Mouse (Mus musculus): ENCODE data around the gene Gm11111. TPM values are rescaled to one million over a fixed set of nuclear protein-coding genes. Genes with fewer than 3 reads are reported as not detected.
A peak's percentile ranks its signal among the peaks of the same experiment; 100 is the strongest.
"Not testable (repeated sequence)": the region's sequence is repeated elsewhere in the genome, so short reads cannot be mapped to it uniquely, and the experiment has no call there.

Gm11111 gene
- polyA plus RNA-seq, 1 experiment from 2014 or later, result not detected

GRCm38 (mm10) chr5:98563801-98564200 is 11.3 kb downstream of the Gm11111 start:
- H3K27me3 ChIP-seq, result no peaks in the 10 kb centered on the region
- H3K4me1 ChIP-seq, result peaks cover 5% of the 10 kb centered on the region; the same call in 1 of the 2 replicates
- no peak overlapping the region for H3K4me3 ChIP-seq
- no peak for ATAC-seq (ENCODE audit: low FRiP score, low read depth)
- no peak overlapping the region for H3K9ac ChIP-seq
- WGBS, result 63% methylated on average over 9 of the region's 9 CpGs
- H3K36me3 ChIP-seq, result no peaks in the 10 kb centered on the region
- no peak overlapping the region for H3K4me2 ChIP-seq (replicated peaks)
- no peak overlapping the region for H3K27ac ChIP-seq
- no peaks in the 10 kb centered on the region for H3K9me3 ChIP-seq

DNA sequence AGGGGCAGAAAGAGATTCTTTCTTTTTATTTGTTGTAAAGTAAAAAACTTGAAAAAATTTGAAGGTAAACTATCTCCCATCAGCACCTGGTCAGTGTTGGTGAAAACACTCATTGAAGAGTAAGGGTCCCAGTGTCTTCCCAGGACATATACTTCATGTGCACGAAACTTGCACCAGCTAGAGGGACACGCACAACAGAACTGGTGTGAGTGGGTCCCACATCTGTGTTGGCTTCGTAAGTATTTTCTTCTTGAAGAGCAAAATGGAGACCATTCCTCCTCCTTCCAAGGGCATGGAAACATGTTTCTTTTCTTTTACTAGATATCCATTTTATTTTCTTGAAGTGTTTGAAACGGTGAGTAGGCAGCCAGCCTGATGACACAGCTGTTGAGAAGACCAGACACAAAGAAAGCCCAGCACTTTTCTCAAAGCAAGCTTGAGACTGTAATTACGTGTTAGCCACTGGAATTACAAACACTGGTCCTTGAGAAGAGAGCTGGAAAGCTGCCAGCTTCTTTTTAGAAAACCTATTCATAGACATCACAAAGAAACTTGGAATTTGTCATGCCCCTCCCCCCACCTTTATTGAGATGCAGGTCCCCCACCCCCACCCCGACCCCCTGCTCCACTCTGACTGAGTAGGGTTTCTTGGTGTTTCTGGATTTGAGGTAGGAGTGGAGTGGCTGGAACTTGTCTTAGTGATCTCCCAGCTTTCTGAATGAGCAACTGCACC is 14.1 kb downstream of the Gm11111 start:
- H3K9ac ChIP-seq, result no peak overlapping the region
- 55% methylated on average over 6 of the region's 6 CpGs for WGBS
- no peak overlapping the region for H3K4me2 ChIP-seq (replicated peaks)
- peaks cover 5% of the 10 kb centered on the region; the same call in 1 of the 2 replicates for H3K4me1 ChIP-seq
- ATAC-seq (ENCODE audit: low FRiP score, low read depth), result no peak
- no peaks in the 10 kb centered on the region for H3K27me3 ChIP-seq
- H3K4me3 ChIP-seq, result no peak overlapping the region
- no peak overlapping the region for H3K27ac ChIP-seq
- H3K9me3 ChIP-seq, result no peaks in the 10 kb centered on the region
- no peaks in the 10 kb centered on the region for H3K36me3 ChIP-seq

GRCm38 (mm10) chr5:98568481-98568880 is 16.0 kb downstream of the Gm11111 start:
- Histone ChIP-seq H3K36me3 (no peaks in the 10 kb centered on the region), H3K9me3 (no peaks in the 10 kb centered on the region), H3K4me3 (no peak overlapping the region), H3K27me3 (no peaks in the 10 kb centered on the region), H3K9ac (no peak overlapping the region), H3K4me2 (replicated peaks) (no peak overlapping the region), H3K4me1 (peaks cover 5% of the 10 kb centered on the region; the same call in 1 of the 2 replicates), H3K27ac (no peak overlapping the region)
- 87% methylated on average over 4 of the region's 4 CpGs for WGBS
- ATAC-seq (ENCODE audit: low FRiP score, low read depth), result no peak

DNA sequence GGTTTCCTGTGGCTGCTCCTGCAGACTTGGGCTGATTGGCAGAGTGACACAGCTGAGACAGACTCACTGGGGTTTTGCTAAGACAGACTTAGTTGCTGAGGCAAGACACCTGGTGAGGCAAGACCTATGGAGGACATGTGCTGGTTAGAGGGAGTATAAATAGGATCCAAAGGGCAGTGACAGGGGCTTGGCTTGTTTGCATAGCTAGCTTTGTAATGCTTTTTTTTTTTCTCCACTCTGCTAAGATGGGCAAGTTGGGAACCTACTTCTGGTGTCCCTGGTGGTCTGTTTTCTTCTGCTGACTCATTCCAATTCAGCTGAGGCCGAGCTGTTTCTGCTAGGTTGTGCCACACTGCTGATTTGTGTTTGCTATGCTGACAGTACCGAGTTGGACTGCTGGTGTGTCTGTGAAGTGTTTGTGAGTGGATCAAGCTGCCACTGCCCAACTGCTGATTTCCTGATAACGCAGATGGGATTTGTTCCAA is 16.6 kb downstream of the Gm11111 start:
- Histone ChIP-seq H3K36me3 (no peaks in the 10 kb centered on the region), H3K27me3 (no peaks in the 10 kb centered on the region), H3K4me3 (no peak overlapping the region), H3K9ac (no peak overlapping the region), H3K4me2 (replicated peaks) (no peak overlapping the region), H3K4me1 (peaks cover 5% of the 10 kb centered on the region; the same call in 1 of the 2 replicates), H3K27ac (no peak overlapping the region), H3K9me3 (no peaks in the 10 kb centered on the region)
- 63% methylated on average over 3 of the region's 3 CpGs for WGBS
- no peak for ATAC-seq (ENCODE audit: low FRiP score, low read depth)

DNA sequence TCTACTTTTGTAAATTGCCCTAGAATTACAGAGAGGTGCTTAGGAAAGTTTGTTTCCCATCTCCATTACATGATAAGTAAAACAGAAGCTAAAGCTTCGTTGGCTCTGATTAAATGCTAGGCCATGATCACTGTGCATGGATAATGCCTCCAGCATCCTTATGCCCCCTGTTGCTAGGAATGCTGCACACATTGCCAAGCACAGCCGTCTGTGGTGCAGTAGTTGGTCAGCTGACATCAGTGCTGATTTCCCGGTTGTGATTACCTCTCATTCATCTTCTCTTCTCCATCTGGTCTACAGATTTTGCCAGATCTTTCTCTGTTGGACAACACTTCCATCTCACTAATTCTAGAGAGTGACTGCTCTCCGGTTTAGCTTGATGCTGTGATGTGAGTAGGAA is 19.9 kb downstream of the Gm11111 start:
- no peaks in the 10 kb centered on the region for H3K9me3 ChIP-seq
- no peaks in the 10 kb centered on the region for H3K36me3 ChIP-seq
- peaks cover 15% of the 10 kb centered on the region for H3K4me1 ChIP-seq
- ATAC-seq (ENCODE audit: low FRiP score, low read depth), result no peak
- no peak overlapping the region for H3K27ac ChIP-seq
- H3K4me2 ChIP-seq (replicated peaks), result no peak overlapping the region
- no peak overlapping the region for H3K9ac ChIP-seq
- H3K4me3 ChIP-seq, result no peak overlapping the region
- WGBS, result 57% methylated on average over 4 of the region's 4 CpGs
- H3K27me3 ChIP-seq, result no peaks in the 10 kb centered on the region

DNA sequence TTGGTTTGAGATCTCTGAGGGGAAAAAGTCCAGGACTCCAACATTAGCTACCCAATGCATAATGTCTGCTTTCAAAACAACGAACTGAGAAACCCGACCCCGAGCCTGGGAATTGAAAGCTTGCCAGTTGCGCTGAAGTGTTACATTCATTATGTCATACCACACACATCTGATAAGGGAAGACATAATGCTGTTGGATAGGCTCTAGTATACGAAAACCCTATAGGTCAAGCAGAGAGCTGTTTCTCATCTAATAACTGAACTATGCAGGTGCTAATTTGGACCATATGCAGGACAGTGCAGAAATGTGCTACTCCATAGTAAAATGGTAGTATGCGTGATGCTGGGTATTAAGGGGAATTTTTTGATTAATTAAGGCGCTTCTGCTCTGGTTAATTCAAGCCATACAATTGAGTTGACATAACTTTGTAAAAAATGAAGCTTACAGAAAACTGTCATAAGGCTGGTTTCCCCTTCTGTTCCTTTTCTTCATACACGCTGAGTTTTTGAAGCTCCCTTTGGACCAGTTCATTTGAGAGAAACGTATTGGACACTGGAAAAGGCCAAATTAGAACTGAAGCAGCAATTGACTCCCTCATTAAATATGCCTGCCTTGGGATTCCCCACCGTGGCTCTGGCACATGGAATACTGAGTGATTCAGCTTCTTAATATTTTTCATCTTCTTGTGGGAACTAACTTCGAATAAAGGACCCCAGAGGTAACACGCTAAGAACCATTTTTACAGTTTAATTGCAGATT is 22.4 kb downstream of the Gm11111 start:
- H3K4me2 ChIP-seq (replicated peaks), result peak overlapping the region; percentile 37
- WGBS, result 28% methylated on average over 12 of the region's 12 CpGs
- no peak overlapping the region for H3K9ac ChIP-seq
- no peak overlapping the region for H3K4me3 ChIP-seq
- peak; percentile 90 for ATAC-seq (ENCODE audit: low FRiP score, low read depth)
- no peak overlapping the region for H3K27ac ChIP-seq
- H3K9me3 ChIP-seq, result no peaks in the 10 kb centered on the region
- no peaks in the 10 kb centered on the region for H3K36me3 ChIP-seq
- no peaks in the 10 kb centered on the region for H3K27me3 ChIP-seq
- H3K4me1 ChIP-seq, result peaks cover 15% of the 10 kb centered on the region

DNA sequence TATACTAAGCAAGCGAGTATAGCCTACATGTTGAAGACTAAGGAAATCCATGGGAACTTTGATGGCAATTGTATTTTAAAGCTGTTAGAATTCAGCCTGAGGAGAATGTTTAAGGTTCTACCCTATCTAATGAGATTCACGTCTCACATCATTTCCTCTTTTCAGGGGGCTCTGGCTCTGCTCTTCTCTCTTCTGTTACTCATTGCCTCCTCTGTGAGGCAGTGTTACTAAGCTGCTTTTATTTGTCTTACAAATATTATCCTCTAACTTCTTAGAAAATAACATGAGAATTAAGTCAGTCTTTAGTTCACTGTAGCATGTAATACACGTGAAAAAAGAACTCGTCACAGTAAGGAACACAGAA is 23.0 kb downstream of the Gm11111 start:
- peaks cover 15% of the 10 kb centered on the region for H3K4me1 ChIP-seq
- H3K4me2 ChIP-seq (replicated peaks), result no peak overlapping the region
- no peaks in the 10 kb centered on the region for H3K27me3 ChIP-seq
- ATAC-seq (ENCODE audit: low FRiP score, low read depth), result no peak
- no peak overlapping the region for H3K4me3 ChIP-seq
- no peaks in the 10 kb centered on the region for H3K36me3 ChIP-seq
- no peak overlapping the region for H3K9ac ChIP-seq
- H3K27ac ChIP-seq, result no peak overlapping the region
- H3K9me3 ChIP-seq, result no peaks in the 10 kb centered on the region
- WGBS, result 63% methylated on average over 4 of the region's 4 CpGs

GRCm38 (mm10) chr5:98576538-98576937 is 24.0 kb downstream of the Gm11111 start:
- 77% methylated on average over 6 of the region's 6 CpGs for WGBS
- not testable (repeated sequence) for H3K36me3 ChIP-seq; H3K9ac ChIP-seq; H3K27me3 ChIP-seq; ATAC-seq (ENCODE audit: low FRiP score, low read depth); H3K27ac ChIP-seq; H3K9me3 ChIP-seq; H3K4me2 ChIP-seq (replicated peaks); H3K4me3 ChIP-seq
- H3K4me1 ChIP-seq, result peaks cover 19% of the 10 kb centered on the region

GRCm38 (mm10) chr5:98578398-98578797 is 25.9 kb downstream of the Gm11111 start:
- ATAC-seq (ENCODE audit: low FRiP score, low read depth), result no peak

GRCm38 (mm10) chr5:98580811-98581210 is 28.3 kb downstream of the Gm11111 start:
- no peaks in the 10 kb centered on the region for H3K36me3 ChIP-seq
- H3K4me2 ChIP-seq (replicated peaks), result no peak overlapping the region
- no peak for ATAC-seq (ENCODE audit: low FRiP score, low read depth)
- 41% methylated on average over 5 of the region's 5 CpGs for WGBS
- H3K9me3 ChIP-seq, result no peaks in the 10 kb centered on the region
- H3K9ac ChIP-seq, result no peak overlapping the region
- no peak overlapping the region for H3K27ac ChIP-seq
- H3K27me3 ChIP-seq, result no peaks in the 10 kb centered on the region
- no peak overlapping the region for H3K4me3 ChIP-seq
- peaks cover 10% of the 10 kb centered on the region; the same call in 1 of the 2 replicates for H3K4me1 ChIP-seq

More at GRCm38 (mm10) chr5:98578398-98578797, 25.9 kb downstream of the Gm11111 start:
- H3K9ac ChIP-seq, result no peak overlapping the region
- WGBS, result 73% methylated on average over 2 of the region's 2 CpGs
- no peak overlapping the region for H3K4me2 ChIP-seq (replicated peaks)
- no peaks in the 10 kb centered on the region for H3K9me3 ChIP-seq
- H3K4me1 ChIP-seq, result peaks cover 19% of the 10 kb centered on the region
- no peaks in the 10 kb centered on the region for H3K27me3 ChIP-seq
- no peaks in the 10 kb centered on the region for H3K36me3 ChIP-seq
- H3K27ac ChIP-seq, result no peak overlapping the region
- no peak overlapping the region for H3K4me3 ChIP-seq

DNA sequence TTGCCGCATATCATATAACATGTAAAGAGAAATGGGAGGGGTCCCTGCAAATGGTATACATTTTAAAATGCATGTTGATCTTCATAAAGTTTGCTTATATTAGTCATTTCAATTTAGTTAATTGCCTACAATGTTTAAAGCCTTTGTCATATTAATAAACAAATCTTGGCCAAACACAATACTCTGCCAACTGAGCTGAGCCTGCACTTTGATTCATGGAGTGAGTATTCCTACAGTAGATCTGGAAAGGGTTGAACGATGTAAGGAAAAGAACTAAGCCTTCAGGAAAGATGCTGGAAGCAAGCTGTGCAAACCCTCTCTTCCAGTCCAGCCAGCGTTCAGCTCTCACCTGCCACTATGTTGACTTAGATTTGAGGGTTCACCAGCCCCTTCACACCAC is 29.6 kb downstream of the Gm11111 start:
- ATAC-seq (ENCODE audit: low FRiP score, low read depth), result no peak
- no peak overlapping the region for H3K27ac ChIP-seq
- H3K9me3 ChIP-seq, result no peaks in the 10 kb centered on the region
- H3K36me3 ChIP-seq, result no peaks in the 10 kb centered on the region
- H3K4me2 ChIP-seq (replicated peaks), result no peak overlapping the region
- no peaks in the 10 kb centered on the region for H3K27me3 ChIP-seq
- no peak overlapping the region for H3K4me3 ChIP-seq
- 0 out of 2 replicates have a peak, but pooled peaks cover 4% of the 10 kb centered on the region for H3K4me1 ChIP-seq
- no peak overlapping the region for H3K9ac ChIP-seq
- 87% methylated on average over 3 of the region's 3 CpGs for WGBS

DNA sequence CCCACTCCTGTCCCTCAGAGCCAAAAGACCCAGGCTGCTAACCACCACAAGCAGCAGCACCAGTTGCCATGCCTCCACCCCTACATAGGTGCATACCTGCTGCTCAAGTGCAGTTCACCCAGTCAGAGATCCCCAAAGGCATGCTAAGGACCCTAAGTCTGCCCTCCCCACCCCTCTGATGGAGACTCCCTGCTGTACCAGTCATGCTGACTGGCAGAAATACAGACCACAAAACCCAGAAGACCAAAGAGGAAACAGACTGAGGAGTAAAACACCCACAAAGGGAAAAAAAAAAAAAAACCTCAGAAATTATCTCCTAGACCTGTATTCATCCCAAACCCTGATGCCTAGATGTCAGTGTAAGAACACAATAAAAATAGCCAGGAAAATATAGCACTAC is 33.4 kb downstream of the Gm11111 start:
- Histone ChIP-seq H3K9me3 (no peaks in the 10 kb centered on the region), H3K4me2 (replicated peaks) (no peak overlapping the region), H3K36me3 (no peaks in the 10 kb centered on the region), H3K4me3 (no peak overlapping the region), H3K9ac (no peak overlapping the region), H3K4me1 (0 out of 2 replicates have a peak, but pooled peaks cover under 1% of the 10 kb centered on the region), H3K27me3 (no peaks in the 10 kb centered on the region), H3K27ac (no peak overlapping the region)
- no peak for ATAC-seq (ENCODE audit: low FRiP score, low read depth)
